Comparison of ENCODE assay signal across 12 mouse cellular contexts in the genomic region with DNA sequence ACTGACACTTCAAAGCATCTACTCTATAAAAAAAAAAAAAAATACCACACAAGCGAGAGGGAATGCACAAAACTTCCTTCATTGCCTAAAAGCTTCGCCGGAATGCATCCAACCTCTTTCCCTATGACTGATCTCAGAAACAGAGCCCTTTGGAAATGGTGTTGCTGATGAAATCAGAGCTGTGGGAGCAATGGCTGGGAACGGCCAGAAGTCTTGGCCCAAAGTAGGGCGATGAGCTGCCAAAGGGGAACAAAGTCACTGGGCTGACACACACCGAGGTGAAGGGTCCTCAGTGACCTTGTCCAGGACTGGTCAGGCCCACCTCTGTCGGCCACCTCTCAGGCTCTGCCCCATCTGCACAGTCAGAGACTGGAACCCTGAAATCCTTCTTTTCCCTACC.
DNase-seq lines count a peak whose midpoint lies in the region; ATAC-seq lines count a peak whose summit lies in the region.
"Had no signal": no experiment of that assay in that cellular context is flagged by ENCODE, and none has a peak within 500 bp of the region (broad histone marks: within the 10 kb centered on the region; RNA-seq: fewer than 3 reads in every experiment).

No protein-coding gene starts in this region.

- DNase-seq in left cerebral cortex, postnatal 4 days: peak; percentile 10
- DNase-seq in left cerebral cortex, postnatal 25 days (ENCODE audit: low spot score in 2 of 2): no peak
- peak; percentile 74 for DNase-seq in gastrocnemius, adult 18-20 months (ENCODE audit: low spot score)
- peak; percentile 41 to 46 for DNase-seq in lung, adult 18-20 months
- peak; percentile 58 for DNase-seq in urinary bladder, postnatal 14 days (ENCODE audit: low spot score)
- DNase-seq in right cerebral cortex, postnatal 4 days: no peak
- no peak for DNase-seq in frontal cortex, postnatal 36 days (ENCODE audit: low spot score in 2 of 2)
- DNase-seq: thymus, postnatal 36 days had no signal

- WGBS in forebrain, embryonic 15.5 days: 89% methylated on average over 7 of the region's 7 CpGs

- no peaks in the 10 kb centered on the region for H3K9me3 ChIP-seq in forebrain, embryonic 15.5 days
- H3K9me3 ChIP-seq: forebrain, embryonic 12.5 days; hindbrain, embryonic 15.5 days had no signal

- H3K4me2 ChIP-seq in forebrain, embryonic 15.5 days (replicated peaks): no peak overlapping the region
- H3K4me2 ChIP-seq: forebrain, embryonic 12.5 days; hindbrain, embryonic 15.5 days had no signal

- intact Hi-C loops in left cerebral cortex, postnatal 4 days (cut with DNase I): no loop called here
- intact Hi-C loops in left cerebral cortex, postnatal 25 days (cut with DNase I): no loop called here

- H3K36me3 ChIP-seq in forebrain, embryonic 15.5 days: no peaks in the 10 kb centered on the region
- H3K36me3 ChIP-seq: forebrain, embryonic 12.5 days; hindbrain, embryonic 15.5 days had no signal

- no peak overlapping the region for H3K9ac ChIP-seq in forebrain, embryonic 15.5 days (replicated peaks)
- H3K9ac ChIP-seq: forebrain, embryonic 12.5 days; hindbrain, embryonic 15.5 days; liver, embryonic 14.5 days had no signal

- H3K27me3 ChIP-seq in forebrain, embryonic 15.5 days: no peaks in the 10 kb centered on the region
- H3K27me3 ChIP-seq: forebrain, embryonic 12.5 days; hindbrain, embryonic 15.5 days had no signal

- no peak overlapping the region for H3K4me3 ChIP-seq in forebrain, embryonic 15.5 days
- H3K4me3 ChIP-seq: forebrain, embryonic 12.5 days; hindbrain, embryonic 15.5 days had no signal

- no peak overlapping the region for H3K27ac ChIP-seq in forebrain, embryonic 15.5 days (replicated peaks)
- H3K27ac ChIP-seq: forebrain, embryonic 12.5 days; hindbrain, embryonic 15.5 days; liver, embryonic 14.5 days had no signal

- H3K4me1 ChIP-seq in forebrain, embryonic 15.5 days: peaks cover 13% of the 10 kb centered on the region
- H3K4me1 ChIP-seq: hindbrain, embryonic 15.5 days had no signal

- no peak for ATAC-seq in forebrain, embryonic 15.5 days (replicated peaks)

Comparison
In these comparisons a context has a peak if more than half of its experiments do, and no peak if none do; other contexts are left out.
1. DNase-seq: peak in left cerebral cortex, postnatal 4 days (single experiment), gastrocnemius, adult 18-20 months (single experiment), lung, adult 18-20 months (2 of 2) and urinary bladder, postnatal 14 days (single experiment); none in left cerebral cortex, postnatal 25 days (0 of 2), right cerebral cortex, postnatal 4 days (single experiment) and frontal cortex, postnatal 36 days (0 of 2).